Mouse (Mus musculus) T-helper 2 cell (primary cell): Measurements from ENCODE around the gene Cacng7.
"Not testable (repeated sequence)": the region's sequence is repeated elsewhere in the genome, so short reads cannot be mapped to it uniquely, and the experiment has no call there.

Source experiments
- in situ Hi-C: fragments of 300-600 bp; cut with MboI, MseI; formaldehyde crosslinking; loops from one replicate; pipeline ENCODE4 v1.15.1; 2025; ENCODE audit warnings: high pct_unique_total_duplicates

The Cacng7 gene

GRCm38 (mm10) chr7:3387761-3388160, 55.0 kb downstream of the Cacng7 start:
- in situ Hi-C loops: no loop called here

GRCm38 (mm10) chr7:3388885-3389284, 56.1 kb downstream of the Cacng7 start:
- in situ Hi-C loops: no loop called here

GRCm38 (mm10) chr7:3389444-3390412, 57.0 kb downstream of the Cacng7 start:
- in situ Hi-C loops: no loop called here

GRCm38 (mm10) chr7:3390413-3391080, 57.8 kb downstream of the Cacng7 start, which contains the start of gene Cacng8:
Gene Cacng8, plus strand, starts transcription at chr7:3390683.
- in situ Hi-C loops: no loop called here

GRCm38 (mm10) chr7:3391081-3391451, 58.3 kb downstream of the Cacng7 start:
- in situ Hi-C loops: no loop called here

- in situ Hi-C loops: no loop called here
Observed at GRCm38 (mm10) chr7:3391809-3392208, 59.1 kb downstream of the Cacng7 start.

- in situ Hi-C loops: no loop called here
Observed at GRCm38 (mm10) chr7:3397355-3397754, 64.6 kb downstream of the Cacng7 start.

- in situ Hi-C loops: no loop called here
Observed at GRCm38 (mm10) chr7:3397797-3398196, 65.0 kb downstream of the Cacng7 start.

- in situ Hi-C loops: not testable (repeated sequence)
Observed at GRCm38 (mm10) chr7:3398363-3398762, 65.6 kb downstream of the Cacng7 start.

GRCm38 (mm10) chr7:3399937-3400336, 67.2 kb downstream of the Cacng7 start:
- in situ Hi-C loops: no loop called here

GRCm38 (mm10) chr7:3409729-3410520, 77.2 kb downstream of the Cacng7 start:
- in situ Hi-C loops: no loop called here

GRCm38 (mm10) chr7:3411160-3411941, 78.6 kb downstream of the Cacng7 start:
- in situ Hi-C loops: no loop called here

- in situ Hi-C loops: no loop called here
Observed at GRCm38 (mm10) chr7:3412036-3412435, 79.3 kb downstream of the Cacng7 start.

GRCm38 (mm10) chr7:3414888-3415287, 82.1 kb downstream of the Cacng7 start:
- in situ Hi-C loops: no loop called here

GRCm38 (mm10) chr7:3415378-3415777, 82.6 kb downstream of the Cacng7 start:
- in situ Hi-C loops: no loop called here
